Mouse (Mus musculus): ENCODE measurements at regions not wholly inside any gene's neighbourhood (a gene's known extent, or its start where the extent isn't known, plus 50 kb on each side); places are given as distances from the start of the nearest gene placed in this dataset.

DNA sequence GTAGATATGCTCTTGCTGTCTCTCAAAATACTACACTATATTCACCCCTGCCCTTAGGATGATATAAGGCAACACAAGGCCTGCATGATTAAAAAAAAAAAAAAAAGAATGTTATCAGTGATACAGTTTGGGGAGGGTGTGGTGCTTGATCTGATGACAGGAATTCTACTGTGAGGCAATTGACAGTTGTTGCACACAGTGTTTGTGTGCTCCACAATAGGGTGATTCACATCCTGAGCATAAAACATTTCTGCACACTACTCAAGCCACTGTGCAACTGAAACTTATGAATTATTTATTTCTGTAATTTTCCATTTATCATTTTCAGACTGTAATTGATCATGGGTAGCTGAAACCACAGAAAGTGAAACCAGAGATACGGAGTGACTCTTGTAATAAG lies 277.2 kb upstream of the Adgrl4 start:
- no peak for DNase-seq (ENCODE audit: low read depth, low spot score)

GRCm38 (mm10) chr3:151182132-151182531 lies 255.6 kb upstream of the Adgrl4 start:
- DNase-seq (ENCODE audit: low read depth, low spot score): no peak

GRCm38 (mm10) chr3:151192092-151192491 lies 245.6 kb upstream of the Adgrl4 start:
- DNase-seq (ENCODE audit: low read depth, low spot score): no peak

DNA sequence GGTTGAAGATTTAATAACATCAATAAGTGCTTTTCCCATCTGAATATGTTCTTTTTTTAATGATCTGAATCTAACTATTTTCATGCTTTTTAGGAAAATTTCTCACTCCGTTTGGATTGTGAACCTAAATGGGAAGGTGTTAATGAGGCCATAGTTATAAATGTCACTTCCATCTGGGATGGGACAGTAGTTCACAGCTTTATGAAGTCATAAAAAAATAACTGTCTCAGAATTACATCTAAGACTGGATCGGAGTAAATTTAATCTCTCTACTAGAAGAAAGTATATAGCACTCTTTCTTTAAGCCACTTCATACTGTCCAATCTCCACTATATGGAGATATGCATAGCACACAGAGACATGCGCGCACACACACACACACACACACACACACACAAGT lies 226.7 kb upstream of the Adgrl4 start:
- DNase-seq (ENCODE audit: low read depth, low spot score): no peak

GRCm38 (mm10) chr3:151216764-151217502 lies 220.8 kb upstream of the Adgrl4 start:
- DNase-seq (ENCODE audit: low read depth, low spot score): no peak

- peak; percentile 31 for DNase-seq (ENCODE audit: low read depth, low spot score)
Observed at GRCm38 (mm10) chr3:151222407-151222806, 215.3 kb upstream of the Adgrl4 start.

DNA sequence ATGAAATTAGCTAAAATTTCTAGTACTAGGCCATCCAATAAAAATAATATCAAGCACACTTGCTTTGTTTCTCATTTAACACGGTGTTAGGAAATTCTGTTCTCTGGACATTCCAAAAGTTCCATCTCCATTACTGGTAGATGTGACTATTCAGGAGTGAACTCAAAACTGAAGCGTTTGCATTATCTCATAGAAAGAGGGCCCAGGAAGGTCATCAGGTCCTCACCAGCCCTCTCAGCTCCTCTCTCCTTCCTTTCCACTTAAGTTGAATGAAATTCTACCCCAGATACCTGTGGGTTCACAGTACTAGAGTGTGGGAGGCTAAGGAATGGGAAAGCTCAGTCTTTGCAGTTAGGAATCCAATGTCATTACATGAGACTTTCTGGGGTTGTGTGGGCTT lies 185.2 kb upstream of the Adgrl4 start:
- DNase-seq (ENCODE audit: low read depth, low spot score): no peak

DNA sequence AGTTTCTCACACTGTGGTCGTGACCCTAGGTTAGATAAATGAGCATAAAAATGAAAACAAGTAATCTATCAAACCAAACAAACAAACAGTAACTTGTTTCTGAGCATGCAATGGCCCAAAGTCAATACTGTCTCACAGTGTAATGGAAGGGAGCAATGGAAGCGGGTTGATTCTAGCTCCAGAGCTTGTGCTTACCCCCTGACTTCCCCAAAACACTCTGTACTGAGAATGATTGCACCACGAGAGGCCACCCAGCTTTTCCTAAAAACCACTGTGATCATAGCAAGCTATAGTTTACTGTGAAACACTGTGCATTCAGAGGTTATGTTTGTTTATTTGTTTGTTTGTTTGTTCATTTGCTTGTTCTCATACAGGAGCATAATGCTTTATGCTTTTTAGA lies 174.9 kb upstream of the Adgrl4 start:
- no peak for DNase-seq (ENCODE audit: low read depth, low spot score)

DNA sequence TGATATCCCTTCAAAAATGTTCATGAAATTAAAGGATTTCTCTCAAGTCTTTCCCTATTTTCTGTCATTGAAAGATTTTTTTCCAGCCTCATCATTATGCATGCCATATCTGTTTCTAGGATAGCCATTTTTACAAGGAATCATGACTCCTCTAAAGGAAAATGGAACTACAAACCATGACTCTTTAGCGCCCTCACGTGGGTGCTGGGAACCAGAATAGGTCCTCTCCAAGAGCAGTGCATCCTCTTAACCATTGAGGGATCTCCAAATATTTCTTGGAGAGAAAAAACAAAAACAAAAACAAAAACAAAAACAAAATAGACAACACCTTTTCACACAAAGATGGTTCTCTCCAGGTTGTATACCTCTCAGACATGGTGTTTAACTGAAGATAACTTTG lies 172.0 kb upstream of the Adgrl4 start:
- no peak for DNase-seq (ENCODE audit: low read depth, low spot score)

DNA sequence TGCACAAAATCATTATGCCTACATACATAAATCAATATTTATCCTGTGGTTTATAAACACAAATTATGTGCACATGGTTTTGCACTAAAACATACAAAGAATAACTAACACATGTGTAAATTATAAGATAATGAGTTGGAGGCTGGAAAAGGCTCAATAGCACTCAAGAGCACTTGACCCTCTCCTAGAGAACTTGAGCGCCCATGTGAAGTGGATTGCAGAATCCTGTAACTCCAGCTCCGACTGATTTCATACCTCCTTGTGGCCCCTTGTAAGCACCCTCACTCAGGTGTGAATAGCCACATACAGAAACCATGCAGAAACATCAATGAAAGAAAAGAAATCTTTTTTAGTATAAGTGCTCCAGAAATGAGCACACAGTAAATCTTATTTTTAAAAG lies 168.2 kb upstream of the Adgrl4 start:
- no peak for DNase-seq (ENCODE audit: low read depth, low spot score)

DNA sequence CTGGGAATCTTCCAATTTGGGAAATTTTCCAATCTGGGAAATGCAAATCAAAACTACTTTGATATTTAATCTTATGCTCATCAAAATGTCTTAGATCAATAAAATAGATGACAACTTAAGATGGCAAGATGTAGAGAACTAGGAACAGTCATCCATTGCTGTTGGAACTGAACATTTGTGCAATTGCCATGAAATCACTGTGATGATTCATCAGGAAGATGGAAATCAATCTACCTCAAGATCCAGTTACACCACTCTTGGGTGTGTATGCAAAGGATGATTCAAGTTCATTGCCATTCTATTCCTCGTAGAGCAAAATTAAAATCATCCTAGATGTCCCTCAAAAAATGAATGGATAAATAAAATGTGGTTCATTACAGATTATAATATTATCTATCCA lies 153.9 kb upstream of the Adgrl4 start:
- DNase-seq (ENCODE audit: low read depth, low spot score): no peak

GRCm38 (mm10) chr3:151293981-151294605 lies 143.6 kb upstream of the Adgrl4 start:
- DNase-seq (ENCODE audit: low read depth, low spot score): no peak

- no peak for DNase-seq (ENCODE audit: low read depth, low spot score)
Observed at GRCm38 (mm10) chr3:151294606-151295005, 143.1 kb upstream of the Adgrl4 start.

DNA sequence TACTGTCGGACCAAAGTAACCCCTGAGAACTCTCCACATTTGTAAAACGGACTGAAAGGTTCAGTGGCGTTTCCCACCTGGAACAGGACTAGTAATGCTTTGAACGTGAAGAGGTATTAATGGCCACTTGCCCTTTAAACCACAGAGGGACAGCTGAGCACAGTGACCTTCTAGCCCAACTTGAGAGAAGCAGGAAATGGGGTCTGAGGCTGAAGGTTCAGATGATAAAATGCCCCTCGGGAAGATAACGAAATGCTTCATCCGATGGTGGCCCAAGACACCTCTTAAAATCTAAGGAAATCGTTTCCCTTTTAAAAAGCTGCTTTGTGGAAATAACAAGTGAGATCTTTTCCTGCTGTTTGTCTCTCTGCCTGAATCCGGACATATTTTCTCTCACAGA lies 142.7 kb upstream of the Adgrl4 start:
- DNase-seq (ENCODE audit: low read depth, low spot score): no peak

GRCm38 (mm10) chr3:151298325-151298724 lies 139.4 kb upstream of the Adgrl4 start:
- DNase-seq (ENCODE audit: low read depth, low spot score): no peak

- no peak for DNase-seq (ENCODE audit: low read depth, low spot score)
Observed at GRCm38 (mm10) chr3:151305402-151305801, 132.3 kb upstream of the Adgrl4 start.

GRCm38 (mm10) chr3:151307975-151308374 lies 129.7 kb upstream of the Adgrl4 start:
- DNase-seq (ENCODE audit: low read depth, low spot score): no peak

- no peak for DNase-seq (ENCODE audit: low read depth, low spot score)
Observed at GRCm38 (mm10) chr3:151323835-151324234, 113.9 kb upstream of the Adgrl4 start.

DNA sequence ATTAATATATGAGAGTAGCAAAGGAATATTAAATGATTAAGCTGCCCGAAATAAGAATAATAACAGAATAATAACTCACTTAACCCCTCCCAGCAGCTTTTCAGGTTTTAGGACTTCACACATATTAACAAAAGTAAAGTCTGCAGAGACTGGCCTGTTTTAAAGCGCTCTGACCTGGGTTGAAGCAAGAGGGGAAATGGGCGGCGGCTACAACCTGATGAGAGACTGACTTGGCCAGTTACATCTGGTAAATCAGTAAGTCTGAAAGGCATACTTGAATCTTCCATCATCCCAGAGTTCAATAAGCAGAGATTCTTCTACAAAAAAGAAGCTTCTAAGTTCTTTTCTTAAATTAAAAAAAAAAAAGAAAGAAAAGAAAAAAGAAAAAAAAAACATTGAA lies 107.9 kb upstream of the Adgrl4 start:
- no peak for DNase-seq (ENCODE audit: low read depth, low spot score)

DNA sequence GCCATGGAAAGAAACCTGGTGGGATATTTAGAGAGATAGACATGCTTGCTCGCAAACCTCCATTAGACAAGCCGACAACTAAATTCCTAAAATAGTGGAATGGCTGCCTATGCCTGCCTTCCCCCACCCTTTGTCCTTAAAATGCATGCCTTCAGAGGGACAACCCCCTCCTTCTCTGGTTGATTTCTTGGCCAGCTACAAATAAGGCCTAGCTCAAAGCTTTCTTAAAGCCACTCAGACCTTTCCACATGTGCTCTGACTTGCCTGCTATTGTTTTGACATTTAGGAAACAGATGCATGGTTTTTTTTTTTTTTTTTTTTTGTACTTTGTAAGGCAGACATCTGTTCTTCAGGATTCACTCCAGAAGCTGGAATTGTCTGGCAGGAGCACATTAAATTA lies 105.8 kb upstream of the Adgrl4 start:
- no peak for DNase-seq (ENCODE audit: low read depth, low spot score)

GRCm38 (mm10) chr3:151332317-151332687 lies 105.4 kb upstream of the Adgrl4 start:
- no peak for DNase-seq (ENCODE audit: low read depth, low spot score)

- no peak for DNase-seq (ENCODE audit: low read depth, low spot score)
Observed at GRCm38 (mm10) chr3:151332688-151333452, 104.8 kb upstream of the Adgrl4 start.

GRCm38 (mm10) chr3:151333867-151334341 lies 103.8 kb upstream of the Adgrl4 start:
- DNase-seq (ENCODE audit: low read depth, low spot score): no peak

Data from embryo, embryonic 11.5 days (tissue).